Mouse (Mus musculus): ENCODE measurements around the gene Fbxl18.
A peak's percentile ranks its signal among the peaks of the same experiment; 100 is the strongest.

The Fbxl18 gene

GRCm38 (mm10) chr5:142915231-142915630 lies 20.0 kb upstream of the Fbxl18 start:
- no peak for DNase-seq

GRCm38 (mm10) chr5:142912739-142913138 lies 17.5 kb upstream of the Fbxl18 start:
- no peak for DNase-seq

- no peak for DNase-seq
Observed at GRCm38 (mm10) chr5:142912320-142912719, 17.1 kb upstream of the Fbxl18 start.

GRCm38 (mm10) chr5:142911629-142912028 lies 16.4 kb upstream of the Fbxl18 start:
- DNase-seq, result no peak

- no peak for DNase-seq
Observed at GRCm38 (mm10) chr5:142909576-142910278, 14.5 kb upstream of the Fbxl18 start.

GRCm38 (mm10) chr5:142908941-142909575 lies 13.8 kb upstream of the Fbxl18 start:
- DNase-seq, result no peak

- DNase-seq, result peak; percentile 82 to 85
Observed at GRCm38 (mm10) chr5:142907803-142908559, 12.8 kb upstream of the Fbxl18 start.

GRCm38 (mm10) chr5:142907048-142907802 lies 12.0 kb upstream of the Fbxl18 start:
- DNase-seq, result peak; percentile 86 to 91

- peak; percentile 98 for DNase-seq
Observed at GRCm38 (mm10) chr5:142906532-142907047, 11.4 kb upstream of the Fbxl18 start, which contains the start of gene Actb. Actb (minus strand) TSS chr5:142906754.

GRCm38 (mm10) chr5:142905725-142906531 lies 10.7 kb upstream of the Fbxl18 start:
- DNase-seq, result peak; percentile 100

GRCm38 (mm10) chr5:142905038-142905695 lies 9.9 kb upstream of the Fbxl18 start:
- no peak for DNase-seq

- peak in 1 of 2 experiments; percentile 38 for DNase-seq
Observed at GRCm38 (mm10) chr5:142904208-142905037, 9.2 kb upstream of the Fbxl18 start.

- no peak for DNase-seq
Observed at GRCm38 (mm10) chr5:142903470-142904207, 8.4 kb upstream of the Fbxl18 start.

- peak in 1 of 2 experiments; percentile 42 for DNase-seq
Observed at GRCm38 (mm10) chr5:142902506-142903314, 7.5 kb upstream of the Fbxl18 start.

- DNase-seq, result no peak
Observed at GRCm38 (mm10) chr5:142901846-142902505, 6.8 kb upstream of the Fbxl18 start.

- DNase-seq, result peak; percentile 63 to 64
Observed at GRCm38 (mm10) chr5:142901355-142901802, 6.2 kb upstream of the Fbxl18 start.

- peak in 1 of 2 experiments; percentile 44 for DNase-seq
Observed at GRCm38 (mm10) chr5:142900651-142901050, 5.4 kb upstream of the Fbxl18 start.
